Mouse (Mus musculus) neural tube, embryonic 11.5 days (tissue): ENCODE measurements around the gene Macf1. TPM values are rescaled to one million over a fixed set of nuclear protein-coding genes. Genes with fewer than 3 reads are reported as not detected.
"Not testable (repeated sequence)": the region's sequence is repeated elsewhere in the genome, so short reads cannot be mapped to it uniquely, and the experiment has no call there.

Experiments used
- ATAC-seq: fragments of 200-750 bp; cut with Nextera tagmentation; 2 replicates; pipeline ENCODE4 v1.8.0; 2017; ENCODE audit warnings: moderate number of reproducible peaks, mild to moderate bottlenecking, moderate TSS enrichment, moderate library complexity; ENCODE audit not compliant: insufficient read depth, low FRiP score, low TSS enrichment
- DNase-seq: peaks from one replicate; pipeline ENCODE4 v3.0.0-alpha.2; 2015; ENCODE audit warnings: low spot score
- H3K27ac ChIP-seq: fragments of 300-500 bp; sonication (generic); 2 replicates; pipeline ENCODE4 v1.5.1; 2014; ENCODE audit warnings: low read depth, mild to moderate bottlenecking, low read length
- H3K27me3 ChIP-seq: fragments of 300-500 bp; sonication (generic); 2 replicates; pipeline ENCODE4 v1.6.1; 2014; ENCODE audit warnings: mild to moderate bottlenecking, low read length, mixed read lengths; ENCODE audit not compliant: control insufficient read depth, insufficient read depth
- H3K36me3 ChIP-seq: fragments of 300-500 bp; sonication (generic); 2 replicates; pipeline ENCODE4 v1.6.1; 2014; ENCODE audit warnings: mild to moderate bottlenecking, low read length, moderate library complexity, mixed read lengths; ENCODE audit not compliant: control insufficient read depth, insufficient read depth
- H3K4me1 ChIP-seq: fragments of 300-500 bp; sonication (generic); 2 replicates; pipeline ENCODE4 v1.6.1; 2014; ENCODE audit warnings: low read length, mixed read lengths; ENCODE audit not compliant: control insufficient read depth, insufficient read depth
- H3K4me2 ChIP-seq: fragments of 300-500 bp; sonication (generic); 2 replicates; pipeline ENCODE4 v1.6.1; 2014; ENCODE audit warnings: low read depth, mild to moderate bottlenecking, moderate library complexity
- H3K4me3 ChIP-seq: fragments of 300-500 bp; sonication (generic); 2 replicates; pipeline ENCODE4 v1.5.1; 2014; ENCODE audit warnings: low read depth, low read length
- H3K9ac ChIP-seq: fragments of 300-500 bp; sonication (generic); 2 replicates; pipeline ENCODE4 v1.6.1; 2014; ENCODE audit warnings: mild to moderate bottlenecking, low read length
- H3K9me3 ChIP-seq: fragments of 300-500 bp; sonication (generic); 2 replicates; pipeline ENCODE4 v1.6.1; 2016; ENCODE audit warnings: low read length; ENCODE audit not compliant: control insufficient read depth
- WGBS: fragments of 180-500 bp; shearing (Covaris S2); extraction: QIAGEN DNeasy Blood & Tissue Kit; methylation state at CpG from one replicate; pipeline ENCODE4 v1.1.7; 2014; 5-methylcytosine and 5-hydroxymethylcytosine counted together
- polyA plus RNA-seq: library from polyadenylated mRNA; unstranded; fragments of >200 nt; fragmentation: Nextera tagmentation; extraction: Ambion mirVana; gene quantifications from 2 replicates; pipeline ENCODE4 v1.2.1, GENCODE M21; 2014

The Macf1 gene
- polyA plus RNA-seq, 1 experiment from 2014 or later = 79.1 TPM

- H3K9ac ChIP-seq = no peak overlapping the region
- H3K9me3 ChIP-seq = no peaks in the 10 kb centered on the region
- 18% methylated on average over 1 of the region's 1 CpGs for WGBS
- no peaks in the 10 kb centered on the region for H3K4me1 ChIP-seq
- H3K27me3 ChIP-seq = no peaks in the 10 kb centered on the region
- no peak overlapping the region for H3K4me2 ChIP-seq
- no peaks in the 10 kb centered on the region for H3K36me3 ChIP-seq
- ATAC-seq = no peak
- no peak overlapping the region for H3K4me3 ChIP-seq
- H3K27ac ChIP-seq = no peak overlapping the region
- no peak for DNase-seq
Measured at GRCm38 (mm10) chr4:123635428-123635827, 48.7 kb downstream of the Macf1 start.

- no peaks in the 10 kb centered on the region for H3K27me3 ChIP-seq
- no peak overlapping the region for H3K4me3 ChIP-seq
- ATAC-seq (no peak), DNase-seq (no peak)
- WGBS = 74% methylated on average over 3 of the region's 3 CpGs
- H3K4me2 ChIP-seq = no peak overlapping the region
- H3K9ac ChIP-seq = no peak overlapping the region
- no peak overlapping the region for H3K27ac ChIP-seq
- H3K36me3 ChIP-seq = no peaks in the 10 kb centered on the region
- H3K4me1 ChIP-seq = no peaks in the 10 kb centered on the region
- no peaks in the 10 kb centered on the region for H3K9me3 ChIP-seq
Measured at GRCm38 (mm10) chr4:123634436-123634835, 49.7 kb downstream of the Macf1 start.

GRCm38 (mm10) chr4:123633874-123634273 is 50.3 kb downstream of the Macf1 start:
- Histone ChIP-seq H3K36me3 (no peaks in the 10 kb centered on the region), H3K4me2 (no peak overlapping the region), H3K9me3 (no peaks in the 10 kb centered on the region), H3K27me3 (no peaks in the 10 kb centered on the region), H3K4me3 (no peak overlapping the region), H3K27ac (no peak overlapping the region), H3K4me1 (no peaks in the 10 kb centered on the region), H3K9ac (no peak overlapping the region)
- WGBS = 85% methylated on average over 4 of the region's 4 CpGs
- DNase-seq (no peak), ATAC-seq (no peak)

GRCm38 (mm10) chr4:123633370-123633769 is 50.8 kb downstream of the Macf1 start:
- Histone ChIP-seq H3K9me3 (no peaks in the 10 kb centered on the region), H3K36me3 (no peaks in the 10 kb centered on the region), H3K27me3 (no peaks in the 10 kb centered on the region), H3K4me3 (no peak overlapping the region), H3K9ac (no peak overlapping the region), H3K4me2 (no peak overlapping the region), H3K4me1 (no peaks in the 10 kb centered on the region), H3K27ac (no peak overlapping the region)
- ATAC-seq = no peak
- DNase-seq = peak; percentile 32
- WGBS = 39% methylated on average over 3 of the region's 3 CpGs

DNA sequence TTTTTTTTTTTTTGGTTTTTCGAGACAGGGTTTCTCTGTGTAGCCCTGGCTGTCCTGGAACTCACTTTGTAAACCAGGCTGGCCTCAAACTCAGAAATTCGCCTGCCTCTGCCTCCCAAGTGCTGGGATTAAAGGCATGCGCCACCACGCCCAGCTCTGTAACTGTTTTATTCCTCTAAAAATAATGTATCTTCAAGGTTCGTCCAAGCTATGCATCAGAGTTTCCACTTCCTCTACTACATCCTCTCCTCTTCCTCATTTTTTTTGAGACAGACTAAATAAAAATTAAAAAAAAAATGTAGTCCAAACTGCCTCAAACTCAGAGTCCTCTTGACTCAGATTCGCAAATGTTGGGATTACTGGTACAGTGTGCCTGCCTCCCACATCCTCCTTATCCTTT is 52.0 kb downstream of the Macf1 start:
- H3K36me3 ChIP-seq, H3K4me1 ChIP-seq, H3K9ac ChIP-seq, H3K4me2 ChIP-seq, ATAC-seq, H3K27ac ChIP-seq, H3K9me3 ChIP-seq, H3K4me3 ChIP-seq, DNase-seq, H3K27me3 ChIP-seq: not testable (repeated sequence)
- WGBS = 88% methylated on average over 5 of the region's 6 CpGs

DNA sequence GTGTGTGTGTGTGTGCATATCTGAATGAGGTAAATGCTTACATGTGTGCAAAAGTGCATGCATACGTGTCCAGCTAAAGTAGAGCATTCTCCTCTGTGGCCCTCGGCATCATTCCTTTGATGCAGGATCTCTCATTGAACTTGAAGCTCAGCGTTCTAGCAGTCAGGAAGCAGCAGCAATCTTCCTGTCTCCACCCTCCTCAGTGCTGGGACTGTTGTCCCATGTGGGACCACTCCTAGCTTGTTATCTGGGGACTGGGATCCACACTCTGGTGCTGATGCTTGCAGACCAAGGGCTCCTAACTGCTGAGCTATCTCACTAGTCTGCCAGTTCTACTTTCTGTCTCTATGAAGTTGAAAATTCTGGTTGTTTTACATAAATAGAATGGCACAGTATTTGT is 52.5 kb downstream of the Macf1 start:
- Histone ChIP-seq H3K9me3 (no peaks in the 10 kb centered on the region), H3K36me3 (no peaks in the 10 kb centered on the region), H3K4me3 (no peak overlapping the region), H3K4me2 (no peak overlapping the region), H3K27me3 (no peaks in the 10 kb centered on the region), H3K4me1 (no peaks in the 10 kb centered on the region), H3K9ac (no peak overlapping the region), H3K27ac (no peak overlapping the region)
- WGBS = 85% methylated on average over 3 of the region's 3 CpGs
- ATAC-seq (no peak), DNase-seq (no peak)

DNA sequence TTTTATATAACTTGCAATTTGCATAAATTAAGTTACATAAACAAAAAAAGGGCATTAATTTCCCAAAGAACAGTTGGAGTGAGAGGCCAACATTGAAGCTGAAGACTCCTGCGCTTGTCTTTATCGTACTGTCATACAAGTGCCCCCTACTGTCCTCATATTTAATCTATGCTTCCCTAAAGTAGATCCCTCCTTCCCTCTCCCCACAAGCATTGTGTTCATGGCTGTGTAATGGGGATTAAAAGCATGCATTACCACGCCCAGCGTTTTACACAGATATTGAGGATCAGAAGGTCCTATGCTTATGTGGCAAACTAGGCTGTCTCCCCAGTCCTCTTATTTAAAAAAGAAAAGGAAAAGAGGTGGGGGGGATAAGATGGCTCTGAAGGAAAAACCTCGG is 56.5 kb downstream of the Macf1 start:
- ATAC-seq = no peak
- Histone ChIP-seq H3K27me3 (no peaks in the 10 kb centered on the region), H3K36me3 (no peaks in the 10 kb centered on the region), H3K9ac (no peak overlapping the region), H3K27ac (no peak overlapping the region), H3K9me3 (no peaks in the 10 kb centered on the region), H3K4me1 (peaks cover 3% of the 10 kb centered on the region; the same call in 1 of the 2 replicates), H3K4me2 (no peak overlapping the region), H3K4me3 (no peak overlapping the region)
- WGBS = 80% methylated on average over 5 of the region's 5 CpGs
- DNase-seq = no peak

GRCm38 (mm10) chr4:123625332-123626072 is 58.7 kb downstream of the Macf1 start:
- H3K4me2 ChIP-seq = no peak overlapping the region
- DNase-seq (no peak), ATAC-seq (no peak)
- H3K27me3 ChIP-seq = no peaks in the 10 kb centered on the region
- no peak overlapping the region for H3K9ac ChIP-seq
- H3K27ac ChIP-seq = no peak overlapping the region
- WGBS = 82% methylated on average over 6 of the region's 6 CpGs
- no peaks in the 10 kb centered on the region for H3K36me3 ChIP-seq
- peaks cover 3% of the 10 kb centered on the region; the same call in 1 of the 2 replicates for H3K4me1 ChIP-seq
- H3K9me3 ChIP-seq = no peaks in the 10 kb centered on the region
- no peak overlapping the region for H3K4me3 ChIP-seq

GRCm38 (mm10) chr4:123624438-123624837 is 59.7 kb downstream of the Macf1 start:
- ATAC-seq = no peak
- Histone ChIP-seq H3K36me3 (no peaks in the 10 kb centered on the region), H3K9ac (no peak overlapping the region), H3K27me3 (no peaks in the 10 kb centered on the region), H3K4me3 (no peak overlapping the region), H3K4me2 (no peak overlapping the region), H3K27ac (0 out of 2 replicates have a peak overlapping the region, but pooled peaks have one; percentile 7), H3K4me1 (peaks cover 3% of the 10 kb centered on the region; the same call in 1 of the 2 replicates), H3K9me3 (no peaks in the 10 kb centered on the region)
- 11% methylated on average over 5 of the region's 5 CpGs for WGBS
- no peak for DNase-seq
